Comparison of ENCODE assay signal across 1 mouse cellular context in the genomic region with DNA sequence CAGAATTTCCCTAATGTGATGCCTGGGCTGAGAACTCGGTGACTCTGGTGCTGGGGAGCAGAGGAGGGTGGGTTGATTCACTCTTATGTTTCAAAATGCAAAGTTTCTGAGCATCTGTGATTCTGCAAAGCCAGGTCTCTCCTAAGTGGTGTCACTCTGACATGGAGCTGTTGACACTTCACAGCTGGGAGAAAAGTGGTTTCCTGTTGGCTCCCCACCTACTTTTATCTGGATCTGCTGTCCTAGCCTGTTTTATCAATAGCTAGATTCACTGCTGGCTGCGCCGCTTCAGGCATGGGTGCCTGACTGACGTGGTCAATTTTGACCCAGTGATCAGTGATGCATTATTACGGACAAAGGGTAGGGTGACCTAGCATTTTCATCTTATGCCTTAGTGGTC.
A peak's percentile ranks its signal among the peaks of the same experiment; 100 is the strongest.
TF ChIP-seq lines count a peak whose summit lies in the region.

No protein-coding gene starts in this region.

TF ChIP-seq in MEL, 35 proteins besides CTCF, POLR2A, EP300 and RAD21 (continued from another document):
- no peak for TF ChIP-seq NRF1 (IDR thresholded peaks at IDR 0.05; ENCODE audit: insufficient read depth, low read depth, low read length, poor library complexity, severe bottlenecking)
- no peak for TF ChIP-seq ZC3H11A (IDR thresholded peaks at IDR 0.05; ENCODE audit: low read depth, low read length)
- peak; percentile 75 for TF ChIP-seq ETS1 (IDR thresholded peaks at IDR 0.05; ENCODE audit: low read depth, low read length)
- peak; percentile 87 for TF ChIP-seq SIN3A (IDR thresholded peaks at IDR 0.05; ENCODE audit: low read length)
- TF ChIP-seq KAT2A (conservative IDR thresholded peaks at IDR 0.05; ENCODE audit: low read depth, low read length), result no peak
- TF ChIP-seq MYC (IDR thresholded peaks at IDR 0.05; ENCODE audit: low read depth, low read length), result no peak
- TF ChIP-seq MXI1 (IDR thresholded peaks at IDR 0.05; ENCODE audit: low read depth, low read length), result peak; percentile 44; the same call in 1 of the 2 replicates
TF ChIP-seq in MEL: peak in this region for 3.
